Mouse (Mus musculus) embryo, embryonic 10.5 days (tissue): ENCODE measurements around the gene Zfp319.
"Not testable (repeated sequence)": the region's sequence is repeated elsewhere in the genome, so short reads cannot be mapped to it uniquely, and the experiment has no call there.

Source experiments
- DNase-seq: peaks from one replicate; pipeline ENCODE4 v3.0.0-alpha.2; 2015; ENCODE audit warnings: low spot score

Zfp319 gene

GRCm38 (mm10) chr8:95331720-95332436, at the start of gene Zfp319, which contains the start of gene Usb1:
Zfp319 (minus strand) TSS chr8:95331950.
Usb1 (plus strand) TSS chr8:95332284.
- peak; percentile 96 for DNase-seq

GRCm38 (mm10) chr8:95380953-95381352, 49.2 kb upstream of the Zfp319 start:
- DNase-seq, result no peak

GRCm38 (mm10) chr8:95378928-95379327, 47.2 kb upstream of the Zfp319 start:
- DNase-seq, result not testable (repeated sequence)

- peak; percentile 29 for DNase-seq
Observed at GRCm38 (mm10) chr8:95377863-95378291, 46.1 kb upstream of the Zfp319 start.

GRCm38 (mm10) chr8:95377101-95377500, 45.4 kb upstream of the Zfp319 start:
- DNase-seq, result no peak

GRCm38 (mm10) chr8:95376309-95376999, 44.7 kb upstream of the Zfp319 start:
- no peak for DNase-seq

- DNase-seq, result no peak
Observed at GRCm38 (mm10) chr8:95375374-95375930, 43.7 kb upstream of the Zfp319 start.

GRCm38 (mm10) chr8:95374429-95374828, 42.7 kb upstream of the Zfp319 start:
- DNase-seq, result no peak

- no peak for DNase-seq
Observed at GRCm38 (mm10) chr8:95373389-95374002, 41.7 kb upstream of the Zfp319 start.

- peak; percentile 54 for DNase-seq
Observed at GRCm38 (mm10) chr8:95369581-95370326, 38.0 kb upstream of the Zfp319 start.

GRCm38 (mm10) chr8:95363849-95364248, 32.1 kb upstream of the Zfp319 start:
- DNase-seq, result no peak

GRCm38 (mm10) chr8:95362272-95362671, 30.5 kb upstream of the Zfp319 start:
- DNase-seq, result no peak

- no peak for DNase-seq
Observed at GRCm38 (mm10) chr8:95361016-95361341, 29.2 kb upstream of the Zfp319 start.

- no peak for DNase-seq
Observed at GRCm38 (mm10) chr8:95360181-95361015, 28.6 kb upstream of the Zfp319 start.

GRCm38 (mm10) chr8:95358550-95359411, 27.0 kb upstream of the Zfp319 start:
- DNase-seq, result no peak

GRCm38 (mm10) chr8:95354606-95355005, 22.9 kb upstream of the Zfp319 start:
- no peak for DNase-seq

- peak; percentile 78 for DNase-seq
Observed at GRCm38 (mm10) chr8:95352871-95353866, 21.4 kb upstream of the Zfp319 start.

- peak; percentile 84 for DNase-seq
Observed at GRCm38 (mm10) chr8:95352151-95352870, 20.6 kb upstream of the Zfp319 start, which contains the start of gene Mmp15. Mmp15 (plus strand) TSS chr8:95352268.
